Mouse (Mus musculus) thymus, postnatal 4 days (tissue): ENCODE results near the gene 1700003E16Rik.

Experiments used
- DNase-seq: peaks from one replicate; pipeline ENCODE4 v3.0.0; 2021

The 1700003E16Rik gene

DNA sequence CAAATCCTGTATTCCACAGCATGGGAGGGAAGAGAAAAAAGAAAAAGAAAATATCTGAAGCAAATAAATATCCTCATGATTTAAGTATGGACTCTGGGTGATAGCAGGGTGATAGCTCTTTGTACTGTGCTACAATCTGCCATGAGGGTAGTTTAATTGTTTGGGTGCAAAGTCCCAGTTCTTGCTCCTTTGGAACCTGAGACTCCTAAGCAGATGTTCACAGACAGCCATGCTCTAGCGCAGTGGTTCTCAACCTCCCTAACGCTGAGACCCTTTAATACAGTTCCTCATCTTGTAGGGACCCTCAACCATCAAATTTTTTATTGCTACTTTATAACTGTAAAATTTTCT is 51.8 kb downstream of the 1700003E16Rik start:
- no peak for DNase-seq

DNA sequence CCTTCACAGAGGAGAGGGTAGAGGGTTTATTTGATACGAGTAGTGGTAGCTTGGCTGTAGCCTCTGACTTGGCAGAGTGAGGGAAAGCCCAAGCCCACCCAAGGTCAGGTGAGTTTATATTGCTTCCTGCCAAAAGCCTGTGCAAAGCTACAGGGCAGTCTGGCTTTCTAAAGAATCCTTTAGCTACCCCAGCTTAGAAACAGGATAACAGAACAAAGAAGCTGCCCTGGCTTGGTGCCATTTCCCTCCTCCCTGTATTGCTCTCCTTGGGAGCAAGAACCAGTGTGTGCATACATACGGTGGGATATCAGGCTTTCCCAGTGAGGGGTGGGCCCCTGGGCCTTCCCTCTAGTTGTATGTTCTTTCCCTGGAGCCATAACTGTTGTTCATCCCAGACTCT is 54.3 kb downstream of the 1700003E16Rik start:
- no peak for DNase-seq

DNA sequence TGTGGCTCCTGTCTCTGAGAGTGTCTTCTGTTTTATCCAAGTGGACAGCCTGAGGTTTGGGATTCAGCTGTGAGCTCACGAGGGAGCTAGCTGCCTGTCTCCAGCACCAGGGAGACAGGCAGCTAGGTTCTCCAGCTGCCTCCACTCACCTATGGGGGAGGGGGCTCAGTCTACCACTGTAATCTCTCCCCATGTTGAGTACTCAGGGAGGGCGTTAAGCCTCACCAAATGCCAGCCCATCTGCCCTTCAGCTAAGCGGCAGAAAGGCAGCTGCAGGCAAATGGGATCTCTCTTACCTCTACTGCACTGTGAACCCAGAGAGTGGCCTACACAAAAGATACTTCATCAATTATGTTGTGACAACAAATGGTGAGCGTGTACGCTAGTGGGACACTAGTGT is 55.3 kb downstream of the 1700003E16Rik start:
- no peak for DNase-seq
